Mouse (Mus musculus) intestine, postnatal 0 days (tissue): ENCODE results near the gene Fam129a. TPM values are rescaled to one million over a fixed set of nuclear protein-coding genes. Genes with fewer than 3 reads are reported as not detected.

Experiments used
- ATAC-seq: fragments of 200-750 bp; cut with Nextera tagmentation; 2 replicates; pipeline ENCODE4 v1.8.0; 2017; ENCODE audit warnings: mild to moderate bottlenecking, moderate TSS enrichment, moderate library complexity
- H3K27ac ChIP-seq: fragments of 300-500 bp; sonication (generic); 2 replicates; pipeline ENCODE4 v1.5.1; 2014; ENCODE audit warnings: mild to moderate bottlenecking, low read depth, low read length, moderate library complexity
- H3K27me3 ChIP-seq: fragments of 300-500 bp; sonication (generic); replicated peaks from 2 replicates; pipeline ENCODE4 v1.6.1; 2014; ENCODE audit warnings: low read length, mixed read lengths; ENCODE audit not compliant: control insufficient read depth, insufficient read depth
- H3K36me3 ChIP-seq: fragments of 300-500 bp; sonication (generic); 2 replicates; pipeline ENCODE4 v1.6.1; 2014; ENCODE audit warnings: mild to moderate bottlenecking, moderate library complexity; ENCODE audit not compliant: control insufficient read depth, insufficient read depth
- H3K4me1 ChIP-seq: fragments of 300-500 bp; sonication (generic); replicated peaks from 2 replicates; pipeline ENCODE4 v1.6.1; 2014; ENCODE audit warnings: antibody characterized with exemption, low read length, mixed read lengths; ENCODE audit not compliant: control insufficient read depth, insufficient read depth
- H3K4me2 ChIP-seq: fragments of 300-500 bp; sonication (generic); replicated peaks from 2 replicates; pipeline ENCODE4 v1.6.1; 2014; ENCODE audit warnings: low read depth, mild to moderate bottlenecking, moderate library complexity
- H3K4me3 ChIP-seq: fragments of 300-500 bp; sonication (generic); 2 replicates; pipeline ENCODE4 v1.5.1; 2014; ENCODE audit warnings: low read depth, low read length
- H3K9ac ChIP-seq: fragments of 300-500 bp; sonication (generic); 2 replicates; pipeline ENCODE4 v1.6.1; 2014; ENCODE audit warnings: mild to moderate bottlenecking, low read depth, low read length
- H3K9me3 ChIP-seq: fragments of 300-500 bp; sonication (generic); 2 replicates; pipeline ENCODE4 v1.6.1; 2016; ENCODE audit warnings: mixed run types; ENCODE audit not compliant: control insufficient read depth
- CTCF ChIP-seq: sonication (generic); IDR thresholded peaks from 2 replicates; pipeline ENCODE4 v1.5.1; 2016; ENCODE audit warnings: low read depth, mild to moderate bottlenecking, control low read depth, antibody characterized with exemption, moderate library complexity
- WGBS: fragments of 180-500 bp; shearing (Covaris S2); extraction: QIAGEN DNeasy Blood & Tissue Kit; methylation state at CpG from one replicate; pipeline ENCODE4 v1.1.7; 2014; 5-methylcytosine and 5-hydroxymethylcytosine counted together
- polyA plus RNA-seq: library from polyadenylated mRNA; unstranded; fragments of >200 nt; fragmentation: Nextera tagmentation; extraction: Ambion mirVana; gene quantifications from 2 replicates; pipeline ENCODE4 v1.2.1, GENCODE M21; 2015

Gene Fam129a
- polyA plus RNA-seq, 1 experiment from 2014 or later: 7.4 TPM

- H3K36me3 ChIP-seq: no peaks in the 10 kb centered on the region
- no peak overlapping the region for H3K27ac ChIP-seq
- no peak for TF ChIP-seq CTCF
- no peaks in the 10 kb centered on the region for H3K4me1 ChIP-seq
- H3K4me2 ChIP-seq: no peak overlapping the region
- no peak for ATAC-seq
- no peak overlapping the region for H3K4me3 ChIP-seq
- no peaks in the 10 kb centered on the region for H3K9me3 ChIP-seq
- no peak overlapping the region for H3K9ac ChIP-seq
- no peaks in the 10 kb centered on the region for H3K27me3 ChIP-seq
Observed at GRCm38 (mm10) chr1:151610621-151611020, 39.6 kb downstream of the Fam129a start.

DNA sequence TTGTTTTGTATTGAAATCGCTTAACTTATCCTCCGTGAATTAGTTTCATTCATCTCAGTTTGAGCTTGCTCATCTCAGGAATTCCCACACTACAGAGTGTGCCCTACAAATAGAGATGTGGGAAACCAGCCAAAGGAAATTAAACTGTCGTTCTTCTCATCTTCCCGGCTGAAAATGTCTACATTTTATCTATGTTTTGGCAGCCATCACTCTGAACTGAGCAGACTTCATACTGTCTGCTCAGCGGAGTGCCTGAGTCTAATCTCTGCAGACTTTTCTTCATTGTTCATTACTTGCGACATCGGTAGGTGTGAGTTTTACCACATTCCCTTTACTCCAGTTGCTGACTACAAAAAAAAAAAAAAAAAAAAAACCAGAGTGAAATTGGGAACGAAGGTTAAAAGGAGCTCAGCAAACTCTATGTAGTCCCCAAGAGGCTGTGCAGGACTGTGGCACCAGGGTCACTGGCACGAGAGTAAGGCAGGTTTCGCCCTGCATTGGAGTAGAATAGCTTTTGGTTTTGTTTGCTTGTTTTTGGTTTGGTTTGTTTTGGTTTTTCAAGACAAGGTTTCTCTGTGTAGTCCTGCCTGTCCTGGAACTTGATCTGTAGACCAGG lies 43.4 kb downstream of the Fam129a start:
- no peak for TF ChIP-seq CTCF
- Histone ChIP-seq H3K4me3 (no peak overlapping the region), H3K4me2 (no peak overlapping the region), H3K9ac (no peak overlapping the region), H3K27ac (no peak overlapping the region), H3K27me3 (no peaks in the 10 kb centered on the region; the same call in 1 of the 2 replicates), H3K9me3 (no peaks in the 10 kb centered on the region), H3K36me3 (no peaks in the 10 kb centered on the region), H3K4me1 (no peaks in the 10 kb centered on the region; the same call in 1 of the 2 replicates)
- ATAC-seq: no peak
- WGBS: 66% methylated on average over 10 of the region's 10 CpGs

DNA sequence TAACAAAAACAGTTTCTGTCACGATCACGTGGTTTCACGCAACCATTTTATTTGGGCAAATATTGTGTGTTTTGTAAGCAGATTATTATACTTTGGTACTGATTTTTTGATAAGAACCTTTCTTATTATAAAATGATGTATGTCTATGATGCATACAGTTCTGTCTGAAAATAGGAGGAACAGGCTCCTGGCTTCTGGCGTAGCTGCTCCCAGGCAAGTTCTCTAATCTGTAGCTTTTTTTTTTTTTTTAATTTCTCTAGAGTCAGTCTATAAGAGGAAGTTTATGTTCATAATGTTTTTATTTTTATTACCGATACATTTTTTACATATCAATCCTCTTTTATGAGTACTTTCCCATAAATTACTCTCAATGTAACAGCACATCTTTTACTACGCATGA lies 44.6 kb downstream of the Fam129a start:
- H3K27ac ChIP-seq: no peak overlapping the region
- no peak overlapping the region for H3K4me3 ChIP-seq
- no peak for TF ChIP-seq CTCF
- no peak overlapping the region for H3K9ac ChIP-seq
- no peaks in the 10 kb centered on the region; the same call in 1 of the 2 replicates for H3K27me3 ChIP-seq
- WGBS: 87% methylated on average over 6 of the region's 6 CpGs
- H3K9me3 ChIP-seq: no peaks in the 10 kb centered on the region
- no peak overlapping the region for H3K4me2 ChIP-seq
- no peaks in the 10 kb centered on the region for H3K36me3 ChIP-seq
- no peak for ATAC-seq
- H3K4me1 ChIP-seq: no peaks in the 10 kb centered on the region; the same call in 1 of the 2 replicates

DNA sequence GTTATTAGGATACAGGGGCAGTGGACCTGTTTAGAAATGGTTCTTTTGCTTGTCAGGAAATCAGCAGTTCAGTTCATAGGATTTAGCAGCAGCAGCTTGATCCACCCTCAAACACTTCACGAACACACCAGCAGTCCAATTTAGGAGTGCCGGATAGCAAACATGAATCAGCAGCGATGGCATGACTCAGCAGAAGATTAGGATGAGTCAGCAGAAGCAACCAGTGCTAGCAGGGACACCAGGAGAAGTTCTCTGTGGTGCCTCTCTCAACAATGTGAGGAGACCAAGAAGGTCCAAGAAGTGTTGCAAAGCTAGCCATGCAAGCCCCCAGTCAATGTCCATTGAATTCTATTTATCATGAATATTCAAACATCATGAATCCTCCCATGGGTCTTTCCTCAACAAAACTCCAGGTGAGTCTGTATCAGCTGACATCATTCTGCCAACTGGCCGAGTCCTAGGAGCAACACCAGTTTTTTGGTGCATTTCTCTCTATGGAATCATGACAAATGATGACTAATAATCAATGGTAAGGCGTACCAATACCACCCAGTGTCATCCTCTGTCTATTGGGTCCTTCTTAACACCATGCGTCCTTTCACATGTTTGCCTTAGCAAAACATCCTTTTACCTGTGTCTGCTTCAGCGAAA lies 45.7 kb downstream of the Fam129a start:
- Histone ChIP-seq H3K9me3 (no peaks in the 10 kb centered on the region), H3K27ac (no peak overlapping the region), H3K36me3 (no peaks in the 10 kb centered on the region), H3K4me2 (no peak overlapping the region), H3K4me1 (peaks cover 2% of the 10 kb centered on the region; the same call in 1 of the 2 replicates), H3K9ac (no peak overlapping the region), H3K4me3 (no peak overlapping the region), H3K27me3 (no peaks in the 10 kb centered on the region; the same call in 1 of the 2 replicates)
- ATAC-seq: no peak
- WGBS: 86% methylated on average over 7 of the region's 7 CpGs
- no peak for TF ChIP-seq CTCF

- Histone ChIP-seq H3K27ac (no peak overlapping the region), H3K9ac (no peak overlapping the region), H3K4me3 (no peak overlapping the region), H3K4me1 (peaks cover 2% of the 10 kb centered on the region; the same call in 1 of the 2 replicates), H3K27me3 (no peaks in the 10 kb centered on the region; the same call in 1 of the 2 replicates), H3K36me3 (no peaks in the 10 kb centered on the region), H3K4me2 (no peak overlapping the region), H3K9me3 (no peaks in the 10 kb centered on the region)
- no peak for ATAC-seq
- WGBS: 49% methylated on average over 3 of the region's 3 CpGs
- TF ChIP-seq CTCF: no peak
Observed at GRCm38 (mm10) chr1:151618251-151618650, 47.3 kb downstream of the Fam129a start.

DNA sequence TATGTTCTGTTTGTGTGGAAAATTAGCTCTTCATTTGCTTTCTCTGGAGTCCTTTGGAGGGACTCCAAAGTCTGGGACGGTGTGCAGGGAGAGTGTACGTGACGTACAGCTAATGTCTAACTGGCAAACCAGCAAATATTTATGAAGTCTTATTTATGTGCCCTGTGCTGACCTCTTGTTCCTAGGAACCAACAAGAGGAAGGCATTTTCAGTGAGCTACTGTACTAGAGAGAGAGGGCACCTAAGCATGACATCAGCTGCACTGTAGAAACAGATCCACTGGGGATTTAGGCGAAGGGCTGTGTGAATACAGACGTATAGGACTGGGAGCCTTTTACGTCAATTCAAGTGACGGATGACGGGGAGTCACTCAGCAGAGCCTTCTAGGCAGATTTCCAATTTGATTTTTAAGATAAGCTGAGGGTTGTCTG lies 48.3 kb downstream of the Fam129a start:
- no peak for ATAC-seq

More for the DNA sequence above, 48.3 kb downstream of the Fam129a start:
- Histone ChIP-seq H3K9me3 (no peaks in the 10 kb centered on the region), H3K4me3 (no peak overlapping the region), H3K36me3 (no peaks in the 10 kb centered on the region), H3K27me3 (no peaks in the 10 kb centered on the region; the same call in 1 of the 2 replicates), H3K4me1 (peaks cover 2% of the 10 kb centered on the region; the same call in 1 of the 2 replicates), H3K9ac (no peak overlapping the region), H3K4me2 (no peak overlapping the region), H3K27ac (no peak overlapping the region)
- TF ChIP-seq CTCF: no peak
- 65% methylated on average over 8 of the region's 8 CpGs for WGBS
